Mouse (Mus musculus): ENCODE data around the gene Inpp5a. TPM values are rescaled to one million over a fixed set of nuclear protein-coding genes. Genes with fewer than 3 reads are reported as not detected.
A peak's percentile ranks its signal among the peaks of the same experiment; 100 is the strongest.

Gene Inpp5a
- polyA plus RNA-seq, 1 experiment = 37.8 TPM

GRCm38 (mm10) chr7:139392691-139393235, 3.9 kb downstream of the Inpp5a start:
- H3K4me3 ChIP-seq = no peak overlapping the region
- TF ChIP-seq CEBPB (IDR thresholded peaks at IDR 0.05; ENCODE audit: insufficient read depth, poor library complexity, severe bottlenecking) = no peak
- no peak for TF ChIP-seq POLR2A (IDR thresholded peaks at IDR 0.05; ENCODE audit: insufficient read length, low read depth)
- no peak for TF ChIP-seq POLR2AphosphoS2 (IDR thresholded peaks at IDR 0.05; ENCODE audit: insufficient read length, low read depth)
- no peak for TF ChIP-seq TCF3 (IDR thresholded peaks at IDR 0.05; ENCODE audit: insufficient read length, low read depth)
- H3K79me2 ChIP-seq (ENCODE audit: control insufficient read depth, insufficient read depth) = peaks cover 67% of the 10 kb centered on the region
- no peak overlapping the region for H3ac ChIP-seq (ENCODE audit: control insufficient read depth, insufficient read length)
- H3K4me2 ChIP-seq (ENCODE audit: low read depth) = no peak overlapping the region
- no peaks in the 10 kb centered on the region for H3K27me3 ChIP-seq (ENCODE audit: control insufficient read depth, insufficient read depth, insufficient read length)
- H3K36me3 ChIP-seq (ENCODE audit: control insufficient read depth, insufficient read depth) = no peaks in the 10 kb centered on the region

GRCm38 (mm10) chr7:139397521-139397920, 8.6 kb downstream of the Inpp5a start:
- peaks cover 66% of the 10 kb centered on the region for H3K79me2 ChIP-seq (ENCODE audit: control insufficient read depth, insufficient read depth)
- no peak overlapping the region for H3ac ChIP-seq (ENCODE audit: control insufficient read depth, insufficient read length)
- H3K36me3 ChIP-seq (ENCODE audit: control insufficient read depth, insufficient read depth) = no peaks in the 10 kb centered on the region
- H3K27me3 ChIP-seq (ENCODE audit: control insufficient read depth, insufficient read depth, insufficient read length) = no peaks in the 10 kb centered on the region
- TF ChIP-seq E2F4 (IDR thresholded peaks at IDR 0.05; ENCODE audit: insufficient read depth) (no peak), TCF3 (IDR thresholded peaks at IDR 0.05; ENCODE audit: insufficient read length, low read depth) (no peak), POLR2AphosphoS2 (IDR thresholded peaks at IDR 0.05; ENCODE audit: insufficient read length, low read depth) (no peak), POLR2A (IDR thresholded peaks at IDR 0.05; ENCODE audit: insufficient read length, low read depth) (no peak), MYOG (IDR thresholded peaks at IDR 0.05; ENCODE audit: control insufficient read depth in 1 of 3, insufficient read depth in 1 of 3, insufficient read length in 2 of 3, low read depth in 2 of 3) (peak in 2 of 3 experiments; percentile 38 to 46), MYOD1 (IDR thresholded peaks at IDR 0.05; ENCODE audit: control insufficient read depth in 1 of 3, insufficient read length in 2 of 3, low read depth in 2 of 3) (peak in 2 of 3 experiments; percentile 15 to 57), REST (IDR thresholded peaks at IDR 0.05; ENCODE audit: insufficient read depth, insufficient read length) (no peak), SRF (IDR thresholded peaks at IDR 0.05; ENCODE audit: control insufficient read depth, insufficient read length, low read depth) (no peak)
- H3K4me2 ChIP-seq (ENCODE audit: low read depth) = no peak overlapping the region
- H3K4me3 ChIP-seq = no peak overlapping the region

- no peak overlapping the region for H3ac ChIP-seq (ENCODE audit: control insufficient read depth, insufficient read length)
- no peak overlapping the region for H3K4me3 ChIP-seq
- H3K27me3 ChIP-seq (ENCODE audit: control insufficient read depth, insufficient read depth, insufficient read length) = no peaks in the 10 kb centered on the region
- peaks cover 60% of the 10 kb centered on the region for H3K79me2 ChIP-seq (ENCODE audit: control insufficient read depth, insufficient read depth)
- H3K4me2 ChIP-seq (ENCODE audit: low read depth) = no peak overlapping the region
- no peaks in the 10 kb centered on the region for H3K36me3 ChIP-seq (ENCODE audit: control insufficient read depth, insufficient read depth)
- TF ChIP-seq SRF (IDR thresholded peaks at IDR 0.05; ENCODE audit: control insufficient read depth, insufficient read length, low read depth) (no peak), TCF3 (IDR thresholded peaks at IDR 0.05; ENCODE audit: insufficient read length, low read depth) (no peak), REST (IDR thresholded peaks at IDR 0.05; ENCODE audit: insufficient read depth, insufficient read length) (no peak), MYOG (IDR thresholded peaks at IDR 0.05; ENCODE audit: control insufficient read depth in 1 of 3, insufficient read depth in 1 of 3, insufficient read length in 2 of 3, low read depth in 2 of 3) (no peak), MYOD1 (IDR thresholded peaks at IDR 0.05; ENCODE audit: control insufficient read depth in 1 of 3, insufficient read length in 2 of 3, low read depth in 2 of 3) (no peak), CEBPB (IDR thresholded peaks at IDR 0.05; ENCODE audit: insufficient read depth, poor library complexity, severe bottlenecking) (no peak), E2F4 (IDR thresholded peaks at IDR 0.05; ENCODE audit: insufficient read depth) (no peak), POLR2A (IDR thresholded peaks at IDR 0.05; ENCODE audit: insufficient read length, low read depth) (no peak), POLR2AphosphoS2 (IDR thresholded peaks at IDR 0.05; ENCODE audit: insufficient read length, low read depth) (no peak), MAX (IDR thresholded peaks at IDR 0.05; ENCODE audit: low read depth) (no peak), TCF12 (IDR thresholded peaks at IDR 0.05; ENCODE audit: insufficient read depth, poor library complexity, severe bottlenecking) (no peak), USF1 (IDR thresholded peaks at IDR 0.05; ENCODE audit: low read depth) (no peak)
Observed at GRCm38 (mm10) chr7:139398111-139398510, 9.2 kb downstream of the Inpp5a start.

- no peak overlapping the region for H3ac ChIP-seq (ENCODE audit: control insufficient read depth, insufficient read length)
- no peaks in the 10 kb centered on the region for H3K27me3 ChIP-seq (ENCODE audit: control insufficient read depth, insufficient read depth, insufficient read length)
- no peaks in the 10 kb centered on the region for H3K36me3 ChIP-seq (ENCODE audit: control insufficient read depth, insufficient read depth)
- TF ChIP-seq USF1 (IDR thresholded peaks at IDR 0.05; ENCODE audit: low read depth) = no peak
- no peak for TF ChIP-seq POLR2A (IDR thresholded peaks at IDR 0.05; ENCODE audit: insufficient read length, low read depth)
- TF ChIP-seq REST (IDR thresholded peaks at IDR 0.05; ENCODE audit: insufficient read depth, insufficient read length) = no peak
- no peak for TF ChIP-seq TCF3 (IDR thresholded peaks at IDR 0.05; ENCODE audit: insufficient read length, low read depth)
- TF ChIP-seq MYOG (IDR thresholded peaks at IDR 0.05; ENCODE audit: control insufficient read depth in 1 of 3, insufficient read depth in 1 of 3, insufficient read length in 2 of 3, low read depth in 2 of 3) = no peak
- TF ChIP-seq MAX (IDR thresholded peaks at IDR 0.05; ENCODE audit: low read depth) = no peak
- no peak for TF ChIP-seq E2F4 (IDR thresholded peaks at IDR 0.05; ENCODE audit: insufficient read depth)
- TF ChIP-seq TCF12 (IDR thresholded peaks at IDR 0.05; ENCODE audit: insufficient read depth, poor library complexity, severe bottlenecking) = no peak
- TF ChIP-seq MYOD1 (IDR thresholded peaks at IDR 0.05; ENCODE audit: control insufficient read depth in 1 of 3, insufficient read length in 2 of 3, low read depth in 2 of 3) = no peak
- no peak for TF ChIP-seq POLR2AphosphoS2 (IDR thresholded peaks at IDR 0.05; ENCODE audit: insufficient read length, low read depth)
- TF ChIP-seq SRF (IDR thresholded peaks at IDR 0.05; ENCODE audit: control insufficient read depth, insufficient read length, low read depth) = no peak
- TF ChIP-seq CEBPB (IDR thresholded peaks at IDR 0.05; ENCODE audit: insufficient read depth, poor library complexity, severe bottlenecking) = no peak
- H3K79me2 ChIP-seq (ENCODE audit: control insufficient read depth, insufficient read depth) = peaks cover 56% of the 10 kb centered on the region
- H3K4me3 ChIP-seq = no peak overlapping the region
- H3K4me2 ChIP-seq (ENCODE audit: low read depth) = no peak overlapping the region
Observed at GRCm38 (mm10) chr7:139398530-139399021, 9.7 kb downstream of the Inpp5a start.

- Histone ChIP-seq H3K4me3 (no peak overlapping the region), H3K79me2 (ENCODE audit: control insufficient read depth, insufficient read depth) (peaks cover 55% of the 10 kb centered on the region), H3ac (ENCODE audit: control insufficient read depth, insufficient read length) (no peak overlapping the region), H3K4me2 (ENCODE audit: low read depth) (no peak overlapping the region), H3K27me3 (ENCODE audit: control insufficient read depth, insufficient read depth, insufficient read length) (no peaks in the 10 kb centered on the region), H3K36me3 (ENCODE audit: control insufficient read depth, insufficient read depth) (no peaks in the 10 kb centered on the region)
- TF ChIP-seq E2F4 (IDR thresholded peaks at IDR 0.05; ENCODE audit: insufficient read depth) (no peak), MYOD1 (IDR thresholded peaks at IDR 0.05; ENCODE audit: control insufficient read depth in 1 of 3, insufficient read length in 2 of 3, low read depth in 2 of 3) (peak in 2 of 3 experiments; percentile 47 to 65), MYOG (IDR thresholded peaks at IDR 0.05; ENCODE audit: control insufficient read depth in 1 of 3, insufficient read depth in 1 of 3, insufficient read length in 2 of 3, low read depth in 2 of 3) (peak in 1 of 3 experiments; percentile 74)
Observed at GRCm38 (mm10) chr7:139399572-139399971, 10.7 kb downstream of the Inpp5a start.

All from myocyte (in vitro differentiated cells).